Comparison of ENCODE assay signal across 16 mouse cellular contexts in genomic region chr4:152265791-152266190, GRCm38 (mm10). TPM values are rescaled to one million over a fixed set of nuclear protein-coding genes. Genes with fewer than 3 reads are reported as not detected.
DNase-seq lines count a peak whose midpoint lies in the region; ATAC-seq lines count a peak whose summit lies in the region.
"Had no signal": no experiment of that assay in that cellular context is flagged by ENCODE, and none has a peak within 500 bp of the region (broad histone marks: within the 10 kb centered on the region; RNA-seq: fewer than 3 reads in every experiment).

No protein-coding gene starts in this region.

- H3K36me3 ChIP-seq in forebrain, embryonic 13.5 days (ENCODE audit: poor library complexity, severe bottlenecking): peaks cover 8% of the 10 kb centered on the region; the same call in 1 of the 2 replicates
- H3K36me3 ChIP-seq in forebrain, embryonic 12.5 days (replicated peaks): peaks cover 9% of the 10 kb centered on the region
- peaks cover 23% of the 10 kb centered on the region for H3K36me3 ChIP-seq in heart, embryonic 13.5 days
- no peaks in the 10 kb centered on the region; the same call in 1 of the 2 replicates for H3K36me3 ChIP-seq in limb, embryonic 15.5 days
- no peaks in the 10 kb centered on the region for H3K36me3 ChIP-seq in limb, embryonic 10.5 days
- H3K36me3 ChIP-seq: midbrain, embryonic 12.5 days had no signal

- H3K27me3 ChIP-seq in forebrain, embryonic 13.5 days: no peaks in the 10 kb centered on the region
- no peaks in the 10 kb centered on the region for H3K27me3 ChIP-seq in forebrain, embryonic 12.5 days
- no peaks in the 10 kb centered on the region for H3K27me3 ChIP-seq in heart, embryonic 13.5 days (replicated peaks)
- no peaks in the 10 kb centered on the region for H3K27me3 ChIP-seq in limb, embryonic 15.5 days
- H3K27me3 ChIP-seq in limb, embryonic 10.5 days (ENCODE audit: low read depth, poor library complexity, severe bottlenecking): peaks cover 9% of the 10 kb centered on the region; the same call in 1 of the 2 replicates

- no peak overlapping the region for H3K4me2 ChIP-seq in forebrain, embryonic 13.5 days
- no peak overlapping the region for H3K4me2 ChIP-seq in forebrain, embryonic 12.5 days
- no peak overlapping the region for H3K4me2 ChIP-seq in heart, embryonic 13.5 days
- no peak overlapping the region for H3K4me2 ChIP-seq in limb, embryonic 15.5 days
- H3K4me2 ChIP-seq: liver, embryonic 11.5 days; lung, embryonic 14.5 days; midbrain, embryonic 12.5 days had no signal

- no peak overlapping the region for H3K4me3 ChIP-seq in forebrain, embryonic 13.5 days
- no peak overlapping the region for H3K4me3 ChIP-seq in forebrain, embryonic 12.5 days (replicated peaks)
- no peak overlapping the region for H3K4me3 ChIP-seq in heart, embryonic 13.5 days
- no peak overlapping the region for H3K4me3 ChIP-seq in limb, embryonic 15.5 days
- H3K4me3 ChIP-seq in limb, embryonic 10.5 days: no peak overlapping the region
- H3K4me3 ChIP-seq: midbrain, embryonic 12.5 days had no signal

- 45% methylated on average over 5 of the region's 5 CpGs for WGBS in forebrain, embryonic 13.5 days
- WGBS in forebrain, embryonic 12.5 days: 63% methylated on average over 5 of the region's 5 CpGs
- 61% methylated on average over 5 of the region's 5 CpGs for WGBS in heart, embryonic 13.5 days
- 60% methylated on average over 5 of the region's 5 CpGs for WGBS in limb, embryonic 15.5 days
- whole genome bisulfite sequencing in limb, embryonic 10.5 days: 56% methylated on average over 5 of the region's 5 CpGs

- H3K9ac ChIP-seq in forebrain, embryonic 13.5 days: no peak overlapping the region
- H3K9ac ChIP-seq in forebrain, embryonic 12.5 days: no peak overlapping the region
- H3K9ac ChIP-seq in heart, embryonic 13.5 days: peak overlapping the region; percentile 40; the same call in 1 of the 2 replicates
- no peak overlapping the region for H3K9ac ChIP-seq in limb, embryonic 15.5 days
- H3K9ac ChIP-seq: lung, embryonic 14.5 days; midbrain, embryonic 12.5 days had no signal

- no peak for DNase-seq in heart, adult 18-20 months
- no peak for DNase-seq in limb, embryonic 10.5 days (ENCODE audit: low spot score)
- DNase-seq in adrenal gland, adult 8-10 months: no peak
- DNase-seq in right cerebral cortex, postnatal 36 days (ENCODE audit: low spot score in 2 of 2): no peak
- DNase-seq: kidney, adult 11 months; kidney, postnatal 10 days; lung, embryonic 14.5 days; right cerebral cortex, postnatal 14 days had no signal

- ATAC-seq in forebrain, embryonic 13.5 days: no peak
- no peak for ATAC-seq in forebrain, embryonic 12.5 days (ENCODE audit: low FRiP score)
- ATAC-seq in heart, embryonic 13.5 days (ENCODE audit: extremely low read depth, insufficient number of reproducible peaks, low FRiP score, low TSS enrichment): no peak
- no peak for ATAC-seq in limb, embryonic 15.5 days (ENCODE audit: insufficient number of reproducible peaks, low FRiP score, low TSS enrichment, low read depth)

- H3K9me3 ChIP-seq in forebrain, embryonic 13.5 days (replicated peaks): no peaks in the 10 kb centered on the region
- H3K9me3 ChIP-seq in forebrain, embryonic 12.5 days: no peaks in the 10 kb centered on the region
- H3K9me3 ChIP-seq in heart, embryonic 13.5 days: no peaks in the 10 kb centered on the region
- no peaks in the 10 kb centered on the region for H3K9me3 ChIP-seq in limb, embryonic 15.5 days
- H3K9me3 ChIP-seq in limb, embryonic 10.5 days (replicated peaks): no peaks in the 10 kb centered on the region
- H3K9me3 ChIP-seq: midbrain, embryonic 12.5 days had no signal

- 0 out of 2 replicates have a peak overlapping the region, but pooled peaks have one; percentile 31 for H3K27ac ChIP-seq in forebrain, embryonic 13.5 days
- H3K27ac ChIP-seq in forebrain, embryonic 12.5 days: no peak overlapping the region
- peak overlapping the region; percentile 48 for H3K27ac ChIP-seq in heart, embryonic 13.5 days (replicated peaks)
- H3K27ac ChIP-seq in limb, embryonic 15.5 days: peak overlapping the region; percentile 73
- H3K27ac ChIP-seq in limb, embryonic 10.5 days: no peak overlapping the region
- H3K27ac ChIP-seq: macrophage; midbrain, embryonic 12.5 days had no signal

- H3K4me1 ChIP-seq in forebrain, embryonic 13.5 days: peaks cover 32% of the 10 kb centered on the region
- H3K4me1 ChIP-seq in forebrain, embryonic 12.5 days: peaks cover 15% of the 10 kb centered on the region
- peaks cover 77% of the 10 kb centered on the region for H3K4me1 ChIP-seq in heart, embryonic 13.5 days
- peaks cover 55% of the 10 kb centered on the region for H3K4me1 ChIP-seq in limb, embryonic 15.5 days
- H3K4me1 ChIP-seq in limb, embryonic 10.5 days: peaks cover 53% of the 10 kb centered on the region

RNA-seq across cellular contexts. Expression of gene Gpr153, which starts 8.2 kb away (rescaled TPM):
- 2.2 and 3.2 TPM in 2 replicates for polyA plus RNA-seq in forebrain, embryonic 13.5 days (2015; fragmentation: Nextera tagmentation; extraction: Ambion mirVana)
- polyA plus RNA-seq in forebrain, embryonic 12.5 days (2016; fragmentation: Nextera tagmentation; extraction: Ambion mirVana): 5.8 and 6.9 TPM in 2 replicates
- 9.2 and 9.6 TPM in 2 replicates for polyA plus RNA-seq in heart, embryonic 13.5 days (2015; fragmentation: Nextera tagmentation; extraction: Ambion mirVana)
- 10 to 100 TPM in 1 of 2 experiments, 1 to 10 TPM in 1; 8.0 to 10.2 TPM for total RNA-seq in heart, adult 18-20 months (2021)
- 18.9 and 21.9 TPM in 2 replicates for polyA plus RNA-seq in limb, embryonic 15.5 days (2015; fragmentation: Nextera tagmentation; extraction: Ambion mirVana)
- 1.4 and 3.0 TPM in 2 replicates for polyA plus RNA-seq in limb, embryonic 10.5 days (2016; fragmentation: Nextera tagmentation; extraction: Ambion mirVana)
- 1 to 10 TPM; 4.8 to 7.0 (median 5.4) TPM for total RNA-seq in adrenal gland, adult 8-10 months (2022)
- total RNA-seq: granulocyte monocyte progenitor cell, adult 5-6 weeks had no signal
- polyA plus RNA-seq: macrophage had no signal

RNA-seq across cellular contexts. Expression of gene Hes3, which starts 25.7 kb away (rescaled TPM):
- polyA plus RNA-seq in forebrain, embryonic 13.5 days (2015; fragmentation: Nextera tagmentation; extraction: Ambion mirVana): not detected in 2 replicates
- 0.43 and 0.46 TPM in 2 replicates for polyA plus RNA-seq in forebrain, embryonic 12.5 days (2016; fragmentation: Nextera tagmentation; extraction: Ambion mirVana)
- not detected in 2 replicates for polyA plus RNA-seq in heart, embryonic 13.5 days (2015; fragmentation: Nextera tagmentation; extraction: Ambion mirVana)
- total RNA-seq in heart, adult 18-20 months (2021): not detected
- not detected in 2 replicates for polyA plus RNA-seq in limb, embryonic 15.5 days (2015; fragmentation: Nextera tagmentation; extraction: Ambion mirVana)
- polyA plus RNA-seq in limb, embryonic 10.5 days (2016; fragmentation: Nextera tagmentation; extraction: Ambion mirVana): not detected in 2 replicates
- not detected for total RNA-seq in adrenal gland, adult 8-10 months (2022)
- total RNA-seq: granulocyte monocyte progenitor cell, adult 5-6 weeks had no signal
- polyA plus RNA-seq: liver, embryonic 11.5 days; lung, embryonic 14.5 days; macrophage had no signal

RNA-seq across cellular contexts. Expression of gene Icmt, which starts 31.2 kb away (rescaled TPM):
- 13.4 and 16.8 TPM in 2 replicates for polyA plus RNA-seq in forebrain, embryonic 13.5 days (2015; fragmentation: Nextera tagmentation; extraction: Ambion mirVana)
- 20.3 and 21.3 TPM in 2 replicates for polyA plus RNA-seq in forebrain, embryonic 12.5 days (2016; fragmentation: Nextera tagmentation; extraction: Ambion mirVana)
- polyA plus RNA-seq in heart, embryonic 13.5 days (2015; fragmentation: Nextera tagmentation; extraction: Ambion mirVana): 16.8 and 19.7 TPM in 2 replicates
- 10 to 100 TPM; 25.7 to 32.2 TPM for total RNA-seq in heart, adult 18-20 months (2021)
- 26.4 and 26.5 TPM in 2 replicates for polyA plus RNA-seq in limb, embryonic 15.5 days (2015; fragmentation: Nextera tagmentation; extraction: Ambion mirVana)
- 31.4 and 33.9 TPM in 2 replicates for polyA plus RNA-seq in limb, embryonic 10.5 days (2016; fragmentation: Nextera tagmentation; extraction: Ambion mirVana)
- 10 to 100 TPM; 54.1 to 66.7 (median 59.6) TPM for total RNA-seq in adrenal gland, adult 8-10 months (2022)

RNA-seq across cellular contexts. Expression of gene Rnf207, which starts 53.0 kb away (rescaled TPM):
- polyA plus RNA-seq in forebrain, embryonic 13.5 days (2015; fragmentation: Nextera tagmentation; extraction: Ambion mirVana): 1.7 and 2.0 TPM in 2 replicates
- polyA plus RNA-seq in forebrain, embryonic 12.5 days (2016; fragmentation: Nextera tagmentation; extraction: Ambion mirVana): 1.5 and 2.7 TPM in 2 replicates
- 71.2 and 73.2 TPM in 2 replicates for polyA plus RNA-seq in heart, embryonic 13.5 days (2015; fragmentation: Nextera tagmentation; extraction: Ambion mirVana)
- total RNA-seq in heart, adult 18-20 months (2021): 10 to 100 TPM; 38.8 to 46.0 TPM
- 0.29 and 0.31 TPM in 2 replicates for polyA plus RNA-seq in limb, embryonic 15.5 days (2015; fragmentation: Nextera tagmentation; extraction: Ambion mirVana)
- 0.70 and 1.1 TPM in 2 replicates for polyA plus RNA-seq in limb, embryonic 10.5 days (2016; fragmentation: Nextera tagmentation; extraction: Ambion mirVana)
- 1 to 10 TPM in 2 of 4 experiments, under 1 TPM in 2; 0.23 to 2.2 (median 1.0) TPM for total RNA-seq in adrenal gland, adult 8-10 months (2022)
- total RNA-seq: granulocyte monocyte progenitor cell, adult 5-6 weeks had no signal
- polyA plus RNA-seq: macrophage had no signal

RNA-seq across cellular contexts. Expression of gene Rpl22, which starts 59.8 kb away (rescaled TPM):
- polyA plus RNA-seq in forebrain, embryonic 13.5 days (2015; fragmentation: Nextera tagmentation; extraction: Ambion mirVana): 265 and 331 TPM in 2 replicates
- polyA plus RNA-seq in forebrain, embryonic 12.5 days (2016; fragmentation: Nextera tagmentation; extraction: Ambion mirVana): 319 and 331 TPM in 2 replicates
- 226 and 250 TPM in 2 replicates for polyA plus RNA-seq in heart, embryonic 13.5 days (2015; fragmentation: Nextera tagmentation; extraction: Ambion mirVana)
- 100 to 1,000 TPM; 275 to 290 TPM for total RNA-seq in heart, adult 18-20 months (2021)
- 286 and 375 TPM in 2 replicates for polyA plus RNA-seq in limb, embryonic 15.5 days (2015; fragmentation: Nextera tagmentation; extraction: Ambion mirVana)
- 352 and 417 TPM in 2 replicates for polyA plus RNA-seq in limb, embryonic 10.5 days (2016; fragmentation: Nextera tagmentation; extraction: Ambion mirVana)
- 100 to 1,000 TPM; 415 to 500 (median 453) TPM for total RNA-seq in adrenal gland, adult 8-10 months (2022)

Comparison
In these comparisons a context has a peak if more than half of its experiments do, and no peak if none do; other contexts are left out.
1. H3K27ac ChIP-seq: peak in forebrain, embryonic 13.5 days (single experiment), heart, embryonic 13.5 days (single experiment) and limb, embryonic 15.5 days (single experiment); none in forebrain, embryonic 12.5 days (single experiment) and limb, embryonic 10.5 days (single experiment).